Mouse (Mus musculus): ENCODE measurements around the gene Marc2.

DNA sequence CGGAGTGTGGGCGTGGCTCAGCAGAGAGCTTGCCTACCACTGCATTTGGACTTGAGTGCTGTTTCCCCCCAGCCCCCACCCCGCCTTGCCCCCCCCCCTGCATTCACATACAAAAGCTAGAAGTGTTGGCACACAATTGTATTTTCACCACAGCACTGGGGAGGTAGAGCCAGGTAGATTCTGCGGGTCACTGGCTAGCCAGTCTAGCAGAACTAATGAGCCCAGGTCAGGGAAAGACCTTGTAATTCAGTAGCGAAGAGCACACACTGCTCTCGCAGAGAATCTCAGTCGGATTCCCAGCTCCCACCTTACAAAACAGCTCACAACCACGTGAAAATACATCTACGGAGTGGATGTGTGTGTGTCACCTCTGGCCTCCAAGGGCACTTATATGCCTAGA lies 71.0 kb downstream of the Marc2 start:
- no peak for TF ChIP-seq CTCF (IDR thresholded peaks at IDR 0.05)
- TF ChIP-seq EP300 (IDR thresholded peaks at IDR 0.05), result no peak
